Mouse (Mus musculus) thymus, adult 2 months (tissue): ENCODE measurements around the gene Snrpd3. TPM values are rescaled to one million over a fixed set of nuclear protein-coding genes. Genes with fewer than 3 reads are reported as not detected.
"Not testable (repeated sequence)": the region's sequence is repeated elsewhere in the genome, so short reads cannot be mapped to it uniquely, and the experiment has no call there.

Source experiments
- DNase-seq: peaks from one replicate; pipeline ENCODE4 v3.0.0; 2021
- H3K27ac ChIP-seq: fragments of 200-500 bp; 2 replicates; pipeline ENCODE4 v1.5.1; 2012; ENCODE audit warnings: low read length, control low read depth; ENCODE audit not compliant: control insufficient read depth, insufficient read depth
- H3K27me3 ChIP-seq: fragments of 200-500 bp; 2 replicates; pipeline ENCODE4 v1.6.1; 2012; ENCODE audit warnings: mild to moderate bottlenecking, low read length, moderate library complexity, mixed read lengths; ENCODE audit not compliant: control insufficient read depth, insufficient read depth
- H3K36me3 ChIP-seq: fragments of 200-500 bp; 2 replicates; pipeline ENCODE4 v1.6.1; 2012; ENCODE audit warnings: mild to moderate bottlenecking, low read length, moderate library complexity; ENCODE audit not compliant: control insufficient read depth, insufficient read depth
- H3K4me1 ChIP-seq: fragments of 200-500 bp; replicated peaks from 2 replicates; pipeline ENCODE4 v1.6.1; 2012; ENCODE audit warnings: low read length; ENCODE audit not compliant: control insufficient read depth, insufficient read depth
- H3K4me3 ChIP-seq: fragments of 200-500 bp; 2 replicates; pipeline ENCODE4 v1.5.1; 2012; ENCODE audit warnings: mild to moderate bottlenecking, low read length, control low read depth, moderate library complexity; ENCODE audit not compliant: control insufficient read depth, insufficient read depth
- CTCF ChIP-seq: fragments of 200-500 bp; IDR thresholded peaks from 2 replicates; pipeline ENCODE4 v1.5.1; 2012; ENCODE audit warnings: mild to moderate bottlenecking, control low read depth, low read length, moderate library complexity, borderline replicate concordance; ENCODE audit not compliant: control insufficient read depth, poor library complexity, insufficient read depth; ENCODE audit errors: extremely low read depth
- POLR2A ChIP-seq: fragments of 200-500 bp; IDR thresholded peaks from 2 replicates; pipeline ENCODE4 v1.6.1; 2012; ENCODE audit warnings: mild to moderate bottlenecking, low read length, control low read depth, moderate library complexity; ENCODE audit not compliant: control insufficient read depth, poor library complexity, insufficient read depth; ENCODE audit errors: extremely low read depth
- WGBS: fragments of 180-500 bp; shearing (Covaris S2); methylation state at CpG from one replicate; pipeline ENCODE4 v1.1.7; 2018; 5-methylcytosine and 5-hydroxymethylcytosine counted together
- polyA plus RNA-seq: library from polyadenylated mRNA; depleted of rRNA; stranded (reverse); fragments of >200 nt; gene quantifications from 2 replicates; pipeline ENCODE4 v1.2.3, GENCODE M21; 2012; rRNA removed

The Snrpd3 gene
- polyA plus RNA-seq: 25.1 and 28.3 TPM in 2 replicates

DNA sequence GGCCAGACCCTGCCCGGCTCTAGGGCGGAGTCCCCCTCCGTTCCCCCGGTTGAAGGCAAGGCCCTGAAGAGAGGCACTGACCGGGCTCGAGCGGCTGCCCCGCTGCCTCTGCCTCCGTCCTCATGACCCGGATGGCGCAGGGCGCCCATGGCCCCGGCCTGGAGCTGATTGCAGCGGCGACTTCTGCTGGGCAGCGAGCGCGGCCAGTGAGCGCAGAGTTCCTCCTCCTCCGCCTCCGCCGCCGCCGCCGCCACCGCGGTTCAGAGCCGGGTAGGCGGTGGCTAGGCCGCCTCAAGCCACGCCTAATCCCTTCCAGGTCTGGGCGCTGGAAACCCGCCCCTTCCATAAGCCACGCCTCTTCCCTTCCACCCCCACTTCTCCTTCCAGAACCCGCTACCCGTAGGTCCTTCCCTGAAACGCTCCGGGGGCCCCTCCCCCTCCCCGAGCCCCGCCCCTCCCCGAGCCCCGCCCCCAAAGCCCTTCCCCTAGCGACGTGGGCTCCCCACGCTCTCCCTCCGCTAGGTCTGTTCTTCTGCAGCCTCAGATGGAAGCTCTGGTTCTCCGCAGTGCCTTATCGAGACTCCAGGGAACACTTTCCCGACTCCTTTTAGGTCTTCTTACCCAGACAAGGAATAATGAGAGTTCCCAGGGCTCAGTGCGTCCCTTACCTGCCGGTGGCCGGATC, at the start of gene Snrpd3:
Gene Snrpd3, plus strand, starts transcription at position 479 of the 685 bp plus-strand sequence.
- Histone ChIP-seq H3K36me3 (peaks cover 13% of the 10 kb centered on the region; the same call in 1 of the 2 replicates), H3K4me1 (peaks cover 12% of the 10 kb centered on the region)

DNA sequence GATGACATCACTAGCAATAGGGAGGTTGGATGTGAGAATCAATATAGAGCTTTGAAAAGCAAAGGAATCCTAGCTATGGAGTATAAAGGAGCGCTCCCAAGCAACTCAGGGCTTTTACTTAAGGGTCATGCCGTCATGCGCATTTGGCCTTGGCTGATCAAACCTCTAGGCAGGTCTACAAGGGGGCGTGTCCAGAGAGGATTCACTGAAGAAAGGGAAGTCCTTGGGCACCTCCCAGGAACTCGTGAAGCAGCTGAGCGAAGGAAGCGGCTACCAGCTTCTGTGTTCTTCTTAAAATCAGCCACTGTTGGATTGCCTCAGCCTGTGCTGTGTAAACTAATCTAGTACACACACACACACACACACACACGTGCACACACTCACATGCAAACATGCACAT, 43.9 kb upstream of the Snrpd3 start:
- no peaks in the 10 kb centered on the region for H3K36me3 ChIP-seq
- TF ChIP-seq POLR2A (no peak), CTCF (no peak)
- 33% methylated on average over 8 of the region's 8 CpGs for WGBS
- DNase-seq: no peak
- no peaks in the 10 kb centered on the region for H3K4me1 ChIP-seq
- no peak overlapping the region for H3K4me3 ChIP-seq
- H3K27me3 ChIP-seq: no peaks in the 10 kb centered on the region
- no peak overlapping the region for H3K27ac ChIP-seq

More for the DNA sequence above, at the start of gene Snrpd3:
- peak within 1 kb of the TSS; percentile 93 for H3K27ac ChIP-seq
- peak; percentile 93 for DNase-seq
- H3K27me3 ChIP-seq: no peaks in the 10 kb centered on the region
- TF ChIP-seq POLR2A: peak; percentile 67; the same call in 1 of the 2 replicates
- no peak for TF ChIP-seq CTCF
- peak within 1 kb of the TSS; percentile 86 for H3K4me3 ChIP-seq
- WGBS: under 1% methylated on average over 52 of the region's 52 CpGs

DNA sequence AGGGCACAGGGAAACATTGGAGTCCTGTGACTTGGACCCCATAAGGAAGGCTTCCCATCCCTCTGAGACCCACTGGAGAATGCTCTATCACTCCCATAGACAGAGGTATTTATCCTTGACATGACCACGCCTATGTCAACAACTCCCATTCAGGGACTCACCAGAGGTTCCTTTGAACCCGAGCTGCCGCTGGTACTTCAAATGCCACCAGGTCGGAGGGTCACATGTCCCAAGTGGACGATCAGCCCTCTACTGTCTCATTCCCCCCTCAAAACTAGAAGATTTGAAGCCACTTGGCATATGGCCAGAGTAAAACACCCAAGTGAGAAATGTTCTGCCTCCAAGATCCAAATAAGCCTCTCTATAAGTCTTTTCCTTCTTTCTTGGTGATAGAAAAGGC, 42.8 kb upstream of the Snrpd3 start:
- Histone ChIP-seq H3K36me3 (no peaks in the 10 kb centered on the region), H3K27me3 (no peaks in the 10 kb centered on the region), H3K4me1 (no peaks in the 10 kb centered on the region), H3K27ac (no peak overlapping the region), H3K4me3 (no peak overlapping the region)
- no peak for DNase-seq
- TF ChIP-seq POLR2A (no peak), CTCF (no peak)
- 91% methylated on average over 5 of the region's 5 CpGs for WGBS

DNA sequence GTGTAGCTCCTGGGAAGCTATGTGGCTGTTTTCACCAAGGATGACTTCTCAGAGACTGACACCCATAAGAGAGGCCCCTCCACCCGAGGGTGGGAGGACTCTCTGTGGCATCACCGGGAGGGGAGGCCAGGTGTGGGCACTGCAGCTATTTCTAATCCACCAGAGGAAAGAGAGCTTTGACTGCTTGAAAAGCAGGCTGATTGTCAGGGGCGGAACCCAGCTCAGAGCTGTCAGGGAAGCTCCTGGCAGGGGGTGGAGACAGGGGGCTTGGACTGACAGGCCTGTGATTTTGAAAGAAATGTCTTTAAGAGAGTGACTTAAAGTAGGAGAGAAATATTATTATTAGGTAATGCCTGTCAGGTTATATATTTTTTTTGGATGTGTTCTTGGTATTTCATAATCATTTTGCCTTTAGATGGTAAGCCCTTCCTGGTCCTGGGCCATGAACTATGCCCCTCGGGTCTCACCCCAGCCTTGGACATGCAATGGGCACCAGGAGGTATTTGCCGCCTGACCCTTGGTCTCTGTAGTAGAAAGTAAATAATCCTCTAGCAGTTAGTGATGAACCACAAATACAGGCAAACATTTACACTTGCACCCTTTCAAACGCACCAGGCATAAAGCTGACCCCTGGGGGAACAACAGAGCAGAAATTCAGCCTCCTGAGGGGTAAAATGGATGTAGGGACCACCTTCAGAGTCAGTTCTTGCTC, 42.1 kb upstream of the Snrpd3 start:
- not testable (repeated sequence) for DNase-seq, H3K4me1 ChIP-seq, H3K27me3 ChIP-seq, H3K4me3 ChIP-seq, H3K27ac ChIP-seq, H3K36me3 ChIP-seq
- 61% methylated on average over 5 of the region's 6 CpGs for WGBS

DNA sequence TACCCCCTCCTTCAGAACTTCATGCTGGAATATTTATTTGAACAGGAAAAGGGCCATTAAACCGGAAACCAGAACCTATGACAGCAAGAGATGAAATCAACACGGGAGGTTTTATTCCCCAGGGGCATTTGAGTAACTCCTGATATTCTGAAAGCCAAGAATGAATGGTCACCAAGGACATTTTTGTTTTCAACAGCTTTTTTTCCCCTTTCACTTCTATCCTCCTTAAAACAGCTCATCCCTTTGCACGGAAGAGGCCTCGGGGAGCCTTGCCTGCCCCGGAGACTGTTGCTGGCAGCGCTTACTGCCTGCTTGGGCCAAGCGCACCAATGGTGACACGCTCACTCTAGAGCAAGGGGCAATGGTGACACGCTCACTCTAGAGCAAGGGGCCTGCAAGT, 40.3 kb upstream of the Snrpd3 start:
- DNase-seq: no peak
- Histone ChIP-seq H3K36me3 (no peaks in the 10 kb centered on the region), H3K27me3 (no peaks in the 10 kb centered on the region), H3K4me3 (no peak overlapping the region), H3K4me1 (no peaks in the 10 kb centered on the region), H3K27ac (no peak overlapping the region)
- TF ChIP-seq POLR2A (no peak), CTCF (no peak)
- 71% methylated on average over 9 of the region's 9 CpGs for WGBS

DNA sequence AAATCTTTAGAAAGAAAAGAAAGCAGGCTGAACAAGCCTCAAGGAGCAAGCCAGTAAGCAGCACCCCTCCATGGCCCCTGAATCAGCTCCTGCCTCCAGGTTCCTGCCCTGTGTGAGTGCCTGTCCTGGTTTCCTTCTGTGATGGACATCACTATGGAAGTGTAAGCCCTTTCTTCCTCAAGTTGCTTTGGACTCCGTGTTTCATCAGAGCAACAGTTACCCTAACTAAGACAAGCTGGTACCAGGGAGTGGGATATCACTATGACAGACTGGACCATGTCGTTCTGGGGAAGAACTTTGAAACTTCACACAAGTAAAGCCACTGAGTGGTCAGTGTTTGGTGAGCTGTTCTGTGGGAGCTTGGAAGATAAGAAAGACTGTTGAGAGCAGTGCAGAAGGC, 37.4 kb upstream of the Snrpd3 start:
- H3K36me3 ChIP-seq: no peaks in the 10 kb centered on the region
- WGBS: 93% methylated on average over 2 of the region's 2 CpGs
- no peaks in the 10 kb centered on the region for H3K27me3 ChIP-seq
- H3K27ac ChIP-seq: no peak overlapping the region
- TF ChIP-seq POLR2A: no peak
- no peak for TF ChIP-seq CTCF
- no peaks in the 10 kb centered on the region for H3K4me1 ChIP-seq
- H3K4me3 ChIP-seq: no peak overlapping the region
- DNase-seq: no peak

DNA sequence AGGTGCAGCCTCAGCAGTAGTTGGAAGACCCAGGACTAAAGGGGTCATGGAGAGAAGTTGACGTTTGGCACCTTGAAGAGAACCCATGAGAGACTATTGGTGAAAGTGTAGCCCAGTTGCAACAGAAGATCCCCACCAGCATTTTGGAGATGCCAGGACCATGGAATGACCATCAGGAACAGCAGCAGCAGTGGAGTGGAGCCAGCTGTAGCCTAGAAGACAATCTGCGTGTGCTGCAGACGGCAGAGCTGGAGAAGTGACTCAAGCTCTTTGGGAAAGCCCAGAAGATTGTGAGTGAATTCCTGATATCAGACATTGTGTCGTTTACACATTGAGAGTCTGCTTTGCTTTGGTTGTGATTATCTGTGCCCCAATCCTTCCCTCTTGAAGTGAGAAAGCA, 35.6 kb upstream of the Snrpd3 start:
- H3K36me3 ChIP-seq: no peaks in the 10 kb centered on the region
- no peak overlapping the region for H3K27ac ChIP-seq
- DNase-seq: no peak
- H3K27me3 ChIP-seq: no peaks in the 10 kb centered on the region
- WGBS: 93% methylated on average over 4 of the region's 4 CpGs
- TF ChIP-seq CTCF (no peak), POLR2A (no peak)
- no peak overlapping the region for H3K4me3 ChIP-seq
- H3K4me1 ChIP-seq: no peaks in the 10 kb centered on the region
